Mouse (Mus musculus) spleen, postnatal 10 days (tissue): Measurements from ENCODE around the gene Ly6g6f.
"Not testable (repeated sequence)": the region's sequence is repeated elsewhere in the genome, so short reads cannot be mapped to it uniquely, and the experiment has no call there.

Experiments
- DNase-seq, 2 experiments: peaks; one replicate each; pipeline ENCODE4 v3.0.0; 2021 to 2022; ENCODE audit warnings: low spot score in 2 of 2

The Ly6g6f gene

DNA sequence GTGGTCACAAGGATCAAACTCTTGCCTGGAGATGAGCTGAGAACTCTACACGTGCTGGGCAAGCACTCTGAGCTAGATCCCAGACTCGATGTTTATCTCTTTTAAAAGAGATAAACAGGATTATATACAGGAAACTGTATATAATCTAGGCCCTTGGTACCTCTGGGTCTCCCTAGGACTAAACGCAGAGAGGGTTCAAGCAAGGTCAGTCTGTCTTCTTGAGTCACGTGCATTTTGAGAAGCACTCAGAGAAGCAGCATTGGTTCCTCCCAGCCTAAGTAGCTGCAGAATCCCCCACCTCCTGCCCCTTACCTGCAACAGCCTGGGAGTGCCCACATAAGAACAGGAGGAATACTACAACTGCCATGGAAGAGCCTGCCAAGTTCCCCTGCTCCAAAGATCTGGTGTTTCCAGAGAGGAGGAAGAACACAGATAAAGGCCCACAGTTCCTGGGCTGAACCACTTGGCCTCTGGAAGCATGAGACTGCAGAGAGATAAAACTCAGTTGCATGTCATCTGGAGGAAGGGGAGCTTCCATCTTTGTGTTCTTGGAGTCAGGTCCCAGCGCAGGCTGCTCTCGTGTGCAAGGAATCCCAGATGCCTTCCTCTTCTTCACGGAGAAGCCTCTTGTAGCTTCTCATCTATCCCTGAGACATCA, at the start of gene Ly6g6f:
TSS of gene Ly6g6f (minus strand) at position 403 of the 658 bp plus-strand sequence.
- DNase-seq = no peak

DNA sequence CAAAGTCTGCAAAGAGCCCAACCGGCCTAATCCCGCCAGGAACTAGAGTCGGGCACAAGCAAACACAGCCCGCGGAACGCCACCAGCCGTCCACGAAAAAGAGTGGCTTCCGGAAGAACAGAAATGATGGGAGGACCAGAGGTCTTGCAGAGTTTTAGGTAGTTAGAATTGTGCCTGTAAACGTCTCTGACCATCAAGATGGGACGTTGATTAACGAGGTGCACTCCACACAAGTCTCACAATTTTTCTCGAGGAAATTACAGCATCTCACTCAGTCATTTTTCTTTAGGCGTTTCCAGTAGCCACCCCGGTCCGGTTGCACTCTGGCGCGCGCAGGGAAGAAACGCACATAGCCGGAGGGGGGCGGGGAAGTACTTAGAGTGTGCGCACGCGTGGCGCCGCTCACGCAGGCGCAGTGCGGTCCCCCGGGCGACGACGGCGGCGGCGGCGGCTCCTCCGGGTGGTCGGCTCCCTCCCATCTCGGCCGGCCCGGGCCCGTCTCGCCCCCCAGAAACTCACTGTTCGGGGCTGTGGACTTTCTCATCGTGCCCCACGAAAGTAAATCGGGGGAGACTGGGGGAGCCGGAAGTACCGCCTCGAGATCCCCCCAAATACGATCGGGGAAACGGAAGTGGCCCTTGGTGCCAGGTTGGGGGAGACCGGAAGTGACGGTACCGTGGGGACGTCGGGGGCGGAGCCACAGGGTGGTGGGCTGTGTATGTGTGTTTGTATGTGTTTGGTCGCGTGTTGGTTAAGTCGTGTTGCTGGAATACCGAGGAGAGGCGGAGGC, 49.6 kb upstream of the Ly6g6f start, which contains the start of gene Bag6:
TSS of gene Bag6 (plus strand) at position 378 of the 790 bp plus-strand sequence.
- DNase-seq = peak; percentile 95 to 96

DNA sequence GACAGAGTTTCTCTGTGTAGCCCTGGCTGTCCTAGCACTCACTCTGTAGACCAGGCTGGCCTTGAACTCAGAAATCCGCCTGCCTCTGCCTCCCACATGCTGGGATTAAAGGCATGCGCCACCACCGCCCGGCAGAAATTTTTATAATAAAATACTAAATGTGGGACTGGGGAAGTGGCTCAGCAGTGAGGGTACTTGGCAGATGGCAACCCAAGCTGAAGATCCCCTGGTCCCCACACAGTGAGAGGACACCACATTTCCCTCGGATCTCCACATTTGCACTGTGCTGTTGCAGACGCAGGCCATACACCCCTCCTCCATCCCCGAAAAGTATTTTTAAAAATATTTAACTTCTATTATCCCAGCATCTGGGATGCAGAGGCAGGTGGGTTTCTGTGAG, 48.1 kb upstream of the Ly6g6f start:
- DNase-seq = no peak

DNA sequence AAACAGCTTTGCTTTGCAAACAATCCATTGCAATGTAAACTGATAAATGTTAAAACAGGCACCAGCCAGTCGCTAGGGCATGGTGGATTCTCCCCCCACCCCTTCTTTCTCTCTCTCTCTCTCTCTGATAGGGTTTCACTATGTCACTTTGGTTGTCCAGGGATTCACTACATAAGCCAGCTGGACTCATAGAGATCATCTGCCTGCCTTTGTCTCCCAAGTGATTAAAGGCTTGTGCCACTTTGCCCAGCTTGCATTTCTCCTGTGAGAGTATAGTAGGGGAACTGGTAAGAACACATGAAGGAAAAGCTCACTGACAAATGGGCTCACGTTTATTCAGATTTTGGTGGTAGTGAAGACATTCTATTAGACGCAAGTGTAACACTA, 46.8 kb upstream of the Ly6g6f start:
- no peak for DNase-seq

DNA sequence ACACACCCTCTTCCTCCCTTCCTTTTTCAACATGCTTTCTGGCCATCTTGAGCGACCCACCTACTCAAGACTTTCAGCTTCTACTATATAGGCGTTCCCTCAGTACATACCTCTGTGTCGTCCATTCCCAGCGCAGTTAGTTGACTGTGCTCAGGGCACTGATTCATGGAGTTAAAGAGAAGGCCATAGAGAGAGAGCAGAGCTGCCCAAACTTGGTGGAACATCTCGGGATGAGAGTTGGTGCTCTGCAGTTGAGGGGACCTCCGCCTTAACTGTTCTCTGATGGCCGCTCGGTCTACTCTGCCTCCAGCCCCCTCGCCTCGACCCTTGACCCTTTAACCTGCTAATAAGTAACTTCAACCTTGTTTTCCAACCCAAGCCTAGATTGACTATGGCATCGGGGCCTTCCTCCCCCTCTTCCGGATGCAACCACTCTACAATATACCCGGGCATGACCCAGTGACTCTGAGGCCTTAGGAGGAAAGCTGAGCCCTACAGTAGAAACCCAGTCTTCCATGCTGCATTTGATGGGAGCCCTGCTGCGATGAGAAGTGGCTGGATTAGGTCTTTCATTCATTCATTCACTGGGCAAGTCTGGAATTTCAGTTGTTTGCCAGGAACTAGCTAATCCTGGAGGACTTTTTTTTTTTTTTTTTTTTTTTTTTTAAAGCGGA, 46.2 kb upstream of the Ly6g6f start, which contains the start of gene Apom:
TSS of gene Apom (minus strand) at position 551 of the 674 bp plus-strand sequence.
- no peak for DNase-seq

DNA sequence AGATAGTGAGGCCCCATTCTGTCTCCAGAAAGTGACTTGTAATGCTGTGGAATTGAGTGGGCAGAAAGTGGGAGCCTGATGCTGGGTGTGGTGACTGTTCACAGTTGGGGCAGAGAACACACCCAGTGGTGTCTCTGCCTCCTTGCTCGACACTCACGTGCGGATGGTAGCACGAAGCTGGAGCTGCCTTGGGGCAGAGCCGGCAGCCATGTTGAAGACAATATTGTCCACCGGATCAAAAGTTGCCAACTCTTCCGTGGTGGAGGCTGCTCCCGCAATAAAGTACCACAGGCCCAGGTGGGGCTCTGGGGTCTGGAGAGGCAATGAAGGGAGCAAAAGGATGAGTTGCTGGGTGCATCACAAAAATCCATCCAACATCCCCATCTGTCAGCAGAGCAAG, 45.6 kb upstream of the Ly6g6f start:
- DNase-seq = no peak

DNA sequence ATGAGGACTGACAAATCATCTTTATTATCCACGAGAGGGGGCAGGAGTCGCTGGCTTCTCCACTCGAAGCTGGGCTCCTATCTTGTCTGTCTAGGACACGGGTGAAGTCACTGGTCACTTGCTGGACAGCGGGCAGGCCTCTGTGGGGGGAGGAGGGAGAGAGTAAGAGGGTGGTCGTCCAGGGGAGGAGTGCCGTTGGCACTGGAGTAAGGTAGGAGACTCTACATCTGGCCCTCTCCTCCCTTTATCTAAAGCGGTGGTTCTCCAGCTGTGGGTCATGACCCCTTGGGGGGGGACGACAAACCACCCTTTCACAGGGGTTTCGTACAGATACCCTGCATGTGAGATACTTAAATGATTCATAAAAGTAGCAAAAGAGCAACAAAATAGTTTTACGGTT, 43.6 kb upstream of the Ly6g6f start:
- no peak for DNase-seq

DNA sequence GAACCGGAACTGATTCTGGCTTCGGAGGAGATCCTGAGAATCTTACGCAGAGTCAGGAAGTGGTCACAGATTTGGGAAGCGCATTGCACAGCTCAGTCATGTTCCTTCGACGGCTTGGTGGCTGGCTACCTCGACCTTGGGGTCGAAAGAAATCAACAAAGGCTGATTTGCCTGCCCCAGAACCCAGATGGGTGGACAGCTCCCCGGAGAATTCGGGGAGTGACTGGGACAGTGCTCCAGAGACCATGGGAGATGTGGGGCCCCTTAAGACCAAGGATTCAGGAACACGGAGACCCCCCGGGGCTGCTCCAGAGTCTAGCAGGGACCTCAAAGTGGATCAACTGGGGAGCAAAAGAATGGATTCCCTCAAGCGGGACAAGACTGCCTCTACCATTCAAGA, 41.6 kb upstream of the Ly6g6f start:
- no peak for DNase-seq

DNA sequence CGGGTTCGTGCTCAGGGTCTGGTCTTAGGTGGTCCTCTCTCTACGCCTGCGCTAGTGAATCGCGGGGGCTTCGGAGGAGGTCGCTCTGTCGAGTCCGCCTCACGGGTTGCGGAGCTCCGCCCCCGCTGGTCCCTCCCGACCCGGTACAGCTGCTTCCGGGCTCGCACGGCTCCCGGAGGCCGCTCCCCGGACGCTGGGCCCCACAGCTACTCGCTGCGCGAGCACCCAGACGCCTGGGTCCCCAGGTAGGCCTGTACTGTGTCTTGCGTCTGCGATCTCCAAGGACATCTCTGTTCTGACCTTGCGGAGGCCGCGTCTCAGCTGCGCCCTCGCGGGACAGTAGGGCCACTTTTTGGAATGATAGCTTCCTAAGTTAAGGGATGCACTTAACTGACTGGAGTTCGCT, 40.8 kb upstream of the Ly6g6f start, which contains the start of gene D17H6S53E:
TSS of gene D17H6S53E (plus strand) at position 168 of the 406 bp plus-strand sequence.
- DNase-seq = peak; percentile 75 to 83

DNA sequence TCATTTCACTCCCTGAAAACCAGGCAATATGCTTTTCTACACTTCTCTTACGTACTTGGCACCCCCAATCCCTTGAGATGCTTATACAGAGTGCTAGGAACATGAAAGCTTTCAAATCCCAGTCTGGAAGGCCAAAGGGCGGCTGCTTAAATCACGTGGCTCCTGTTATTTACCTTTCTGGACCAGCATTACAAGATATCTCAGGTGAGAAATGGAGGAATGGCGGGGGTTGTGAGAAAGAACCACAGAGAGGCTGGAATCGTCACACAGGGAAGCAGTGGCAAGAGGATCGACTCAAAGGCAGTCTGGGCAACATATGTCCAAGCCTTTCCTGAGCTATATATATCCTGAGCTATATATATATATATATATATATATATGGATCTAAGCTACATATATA, 40.2 kb upstream of the Ly6g6f start:
- DNase-seq = no peak

DNA sequence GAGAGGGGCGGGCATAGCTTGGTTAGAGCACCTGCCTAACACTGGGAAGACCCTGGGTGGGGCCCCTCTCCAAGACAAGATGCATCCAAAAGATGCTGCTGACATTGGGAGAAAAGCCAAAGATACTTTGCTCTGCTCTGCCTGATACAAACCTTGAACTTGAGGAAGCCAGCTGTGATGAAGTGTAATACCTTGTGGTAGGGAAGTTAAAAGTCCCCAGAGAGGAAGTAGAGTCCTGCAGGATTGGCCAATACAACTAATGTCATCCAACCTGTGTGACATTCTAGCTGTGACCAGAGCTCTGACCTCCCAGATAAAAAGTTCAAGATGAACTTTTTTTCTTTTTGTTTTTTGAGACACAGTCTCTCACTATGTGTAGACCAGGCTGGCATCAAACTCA, 39.7 kb upstream of the Ly6g6f start:
- no peak for DNase-seq

DNA sequence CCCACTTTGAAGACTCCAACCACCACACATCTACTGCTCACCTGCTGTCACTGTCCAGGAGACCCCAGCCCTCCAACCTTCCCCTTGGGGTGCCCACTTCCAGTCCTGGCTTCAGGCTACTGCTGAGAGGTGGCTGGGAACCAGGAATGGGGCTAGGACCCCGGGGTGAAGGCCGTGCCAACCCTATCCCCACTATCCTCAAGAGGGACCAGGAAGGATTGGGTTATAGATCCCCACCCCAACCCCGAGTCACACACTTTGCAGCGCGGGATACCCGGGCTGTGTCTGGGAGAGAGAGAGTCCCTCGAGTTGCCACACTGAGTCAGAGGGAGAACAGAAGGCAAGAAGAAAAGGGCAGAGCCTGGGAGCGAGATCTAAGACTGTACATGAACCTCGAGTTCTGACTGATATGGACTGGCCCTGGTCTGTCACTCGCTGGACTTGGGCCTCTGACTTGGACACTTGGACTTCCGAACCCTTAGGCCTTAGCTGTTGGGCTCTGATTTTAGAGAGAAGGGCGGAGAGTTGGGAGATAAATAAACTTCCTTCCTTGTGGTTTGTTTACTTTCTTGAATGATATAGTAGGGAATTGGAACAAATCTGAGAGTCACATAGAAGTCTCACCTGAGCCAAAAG, 39.0 kb upstream of the Ly6g6f start:
- DNase-seq = not testable (repeated sequence)

DNA sequence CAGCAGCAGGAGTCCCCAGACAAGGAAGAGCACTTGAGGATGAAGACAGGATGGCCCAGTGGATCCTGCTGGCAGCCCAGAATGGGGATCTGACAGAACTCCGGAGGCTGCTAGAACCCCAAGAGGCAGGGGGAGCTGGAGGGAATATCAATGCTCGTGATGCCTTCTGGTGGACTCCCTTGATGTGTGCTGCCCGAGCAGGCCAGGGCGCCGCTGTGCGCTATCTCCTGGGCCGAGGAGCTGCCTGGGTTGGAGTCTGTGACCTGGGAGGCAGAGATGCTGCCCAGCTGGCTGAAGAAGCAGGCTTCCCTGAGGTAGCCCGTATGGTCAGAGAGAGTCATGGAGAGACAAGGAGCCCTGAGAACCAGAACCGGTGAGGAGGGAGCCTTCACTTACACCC, 37.9 kb upstream of the Ly6g6f start:
- not testable (repeated sequence) for DNase-seq

DNA sequence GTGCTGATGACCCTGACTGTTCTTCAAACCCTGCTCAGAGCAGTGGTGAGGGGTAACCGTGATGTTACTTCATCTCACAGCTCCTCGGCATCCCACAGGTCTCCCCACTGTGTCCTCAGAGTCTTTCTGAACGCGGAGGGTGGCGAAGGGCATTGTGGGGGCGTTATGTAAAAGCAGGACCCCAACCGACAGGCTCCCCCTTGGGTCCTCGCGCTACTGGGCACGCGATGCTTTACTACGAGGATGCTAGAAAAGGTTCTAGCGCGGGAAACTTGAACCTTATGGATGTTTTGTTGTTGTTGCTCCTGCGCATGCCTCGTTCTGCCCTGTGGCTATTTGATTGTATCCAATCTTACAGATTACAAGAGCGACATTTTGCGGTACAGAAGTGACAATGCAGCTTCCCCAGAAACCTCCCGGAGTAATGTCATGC, 36.5 kb upstream of the Ly6g6f start, which contains the start of gene Csnk2b:
TSS of gene Csnk2b (minus strand) at position 183 of the 433 bp plus-strand sequence.
- DNase-seq = peak in 1 of 2 experiments; percentile 64

DNA sequence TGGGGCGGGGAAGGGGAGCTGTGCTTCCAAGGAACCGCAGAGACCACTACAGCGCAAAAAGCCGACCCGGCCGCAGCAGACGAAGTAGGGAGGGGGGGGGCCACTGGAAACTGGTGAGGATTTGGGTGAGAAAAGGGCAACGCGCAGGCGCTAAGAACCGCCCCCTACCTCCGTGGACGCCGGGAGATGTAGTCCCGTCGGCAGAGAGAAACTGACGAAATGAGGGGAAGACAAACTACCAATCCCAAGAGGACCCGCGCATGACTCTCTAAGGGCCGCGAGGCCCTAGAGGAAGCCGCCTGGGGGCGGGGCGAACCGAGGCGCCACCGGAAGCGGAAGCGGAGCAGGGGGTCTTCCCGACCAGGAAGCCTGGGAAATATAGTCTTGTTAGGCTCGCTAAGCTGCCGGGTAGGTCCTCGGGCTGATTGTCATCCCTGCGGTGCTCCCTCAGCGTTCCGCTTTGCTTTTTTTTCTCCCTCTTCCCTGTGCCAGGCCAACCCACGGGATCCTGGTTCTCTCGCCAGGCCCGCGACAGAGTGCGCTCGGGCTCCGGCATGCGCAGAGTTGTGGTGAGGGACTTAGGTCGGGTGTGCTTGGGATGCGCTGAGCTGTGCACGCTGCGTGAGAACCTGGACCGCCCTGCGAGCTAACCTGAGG, 35.9 kb upstream of the Ly6g6f start, which contains the start of gene Gpank1:
TSS of gene Gpank1 (plus strand) at position 313 of the 657 bp plus-strand sequence.
- peak; percentile 89 to 97 for DNase-seq

DNA sequence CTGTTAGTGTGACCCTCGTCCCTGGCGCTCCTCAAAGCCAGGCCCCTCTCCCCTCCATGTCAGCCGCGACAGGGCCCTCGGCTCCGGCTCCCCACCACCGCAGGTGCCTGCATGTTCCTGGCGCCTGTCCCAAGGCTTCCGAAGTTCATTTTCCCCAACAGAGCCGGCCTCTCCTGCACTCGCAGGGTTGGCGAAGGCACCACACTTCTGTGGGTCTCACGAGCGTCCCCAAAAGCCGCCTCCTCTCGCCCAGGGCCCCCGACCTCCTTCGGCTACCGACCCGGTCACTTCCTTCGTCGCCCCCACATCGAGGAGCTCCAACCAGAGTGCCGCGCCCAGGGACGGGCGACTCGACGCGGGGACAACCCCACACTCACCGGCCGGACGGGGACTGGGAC, 35.3 kb upstream of the Ly6g6f start:
- no peak for DNase-seq

DNA sequence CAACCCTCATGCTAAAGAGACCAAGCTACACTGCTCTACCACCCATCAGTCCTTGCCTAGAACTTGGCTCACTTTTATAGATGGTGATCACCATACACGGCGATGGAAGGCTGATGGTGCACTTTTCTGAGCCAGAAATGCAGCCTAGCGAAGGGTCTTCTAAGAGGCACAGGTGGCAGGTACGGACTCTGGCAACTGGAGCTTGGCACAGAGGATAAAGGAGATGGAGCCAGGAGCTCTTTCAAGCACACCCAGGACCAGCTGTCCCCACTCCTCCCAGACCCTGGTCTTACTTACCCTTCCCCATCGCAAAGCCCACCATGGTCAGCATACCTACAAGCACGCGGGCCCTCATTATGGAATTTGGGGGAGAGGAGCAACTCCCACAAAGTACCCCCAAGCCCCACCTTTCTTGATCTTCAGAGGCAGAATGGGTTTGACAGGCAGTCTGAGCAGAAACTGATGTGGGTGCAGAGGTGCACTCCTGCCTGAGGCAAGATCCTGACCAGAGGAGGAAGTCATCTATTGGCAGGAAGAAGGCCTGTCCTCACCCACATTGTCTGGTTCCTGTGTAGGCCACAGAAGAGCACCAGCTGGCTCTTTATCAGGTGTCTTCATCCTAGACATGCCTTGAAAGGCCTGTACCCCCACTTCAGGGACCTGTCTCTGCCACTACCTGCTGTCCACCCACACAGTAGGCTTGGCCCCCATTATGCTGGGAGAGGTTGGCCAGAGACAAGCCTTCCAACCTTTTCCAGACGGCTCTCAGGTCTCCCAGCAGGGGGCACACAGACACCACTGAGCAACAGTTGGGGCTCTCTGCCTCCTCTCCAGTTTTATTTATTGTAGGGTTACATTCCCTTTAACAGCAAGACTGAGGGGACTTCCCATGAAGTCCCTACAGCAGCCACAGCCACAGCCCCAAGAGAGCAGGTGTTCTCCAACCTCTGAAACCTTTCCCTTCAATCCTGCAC, 29.9 kb upstream of the Ly6g6f start, which contains the start of gene Ly6g5b:
TSS of gene Ly6g5b (minus strand) at position 383 of the 974 bp plus-strand sequence.
- DNase-seq = peak; percentile 27 to 67

DNA sequence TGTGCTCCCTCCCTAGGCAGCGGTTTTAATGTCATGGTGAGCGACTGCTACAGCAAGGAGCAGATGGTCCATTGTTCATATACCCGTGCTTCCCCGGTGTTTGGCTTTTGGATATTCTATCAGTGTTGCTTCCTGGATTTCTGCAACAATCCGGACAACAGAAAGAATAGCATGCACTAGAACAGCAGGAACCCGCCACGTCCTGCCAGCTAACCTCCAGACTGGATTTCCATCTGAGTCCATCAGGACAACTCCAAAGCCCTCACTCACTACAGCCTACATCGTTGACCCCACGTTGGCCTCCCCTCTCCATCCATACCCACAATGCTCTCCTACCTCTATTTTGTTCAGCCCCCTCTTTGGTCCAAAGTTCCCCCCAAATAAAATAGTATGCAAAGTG, 26.4 kb upstream of the Ly6g6f start:
- DNase-seq = no peak

DNA sequence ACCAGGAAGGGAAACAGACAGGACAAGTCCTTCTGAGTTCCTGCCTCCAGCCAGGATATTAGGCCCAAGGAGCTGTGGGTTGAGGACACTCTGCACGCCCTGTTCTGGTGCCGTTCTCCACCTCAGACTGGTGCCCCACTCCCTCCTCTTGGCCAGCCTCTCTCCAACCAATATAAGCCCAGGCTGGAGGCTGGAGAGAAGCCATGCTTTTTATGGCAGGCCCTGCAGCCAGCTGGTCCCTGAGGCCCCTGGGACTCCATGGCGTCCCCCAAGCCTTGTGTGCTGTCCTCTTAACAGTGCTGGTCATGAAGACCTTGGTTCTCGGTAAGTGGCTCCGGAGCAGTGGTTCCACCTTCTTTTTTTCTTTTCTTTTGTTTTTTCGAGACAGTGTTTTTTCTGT, 22.7 kb upstream of the Ly6g6f start, which contains the start of gene Ly6g5c:
TSS of gene Ly6g5c (plus strand) at position 183 of the 400 bp plus-strand sequence.
- DNase-seq = no peak

DNA sequence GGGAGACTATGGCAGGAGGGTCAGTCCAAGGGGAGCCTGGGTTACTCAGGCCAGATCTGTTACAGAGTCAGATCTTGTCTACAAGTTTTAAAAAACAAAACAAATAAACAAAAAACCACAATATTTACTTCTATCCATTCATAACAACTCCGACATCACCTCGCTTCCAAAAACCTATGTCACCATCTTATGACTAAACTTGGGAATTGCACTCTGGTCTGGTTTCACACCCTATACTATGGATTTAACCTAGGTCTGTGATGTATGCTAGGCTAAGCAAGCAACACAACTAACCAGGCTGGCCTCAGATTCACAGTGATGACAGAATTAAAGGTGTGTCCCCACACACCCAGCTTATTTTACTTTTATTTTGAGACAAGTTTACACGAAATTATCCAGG, 21.1 kb upstream of the Ly6g6f start:
- no peak for DNase-seq
